Mouse (Mus musculus) c-Kit-negative CD71-positive TER-119-positive erythroid progenitor cells, embryonic 14.5 days (primary cell): ENCODE data around the gene Cited1.

Experiments
- DNase-seq: peaks from one replicate; pipeline ENCODE4 v3.0.0-alpha.2; 2013; ENCODE audit warnings: low read depth, low spot score

The Cited1 gene

DNA sequence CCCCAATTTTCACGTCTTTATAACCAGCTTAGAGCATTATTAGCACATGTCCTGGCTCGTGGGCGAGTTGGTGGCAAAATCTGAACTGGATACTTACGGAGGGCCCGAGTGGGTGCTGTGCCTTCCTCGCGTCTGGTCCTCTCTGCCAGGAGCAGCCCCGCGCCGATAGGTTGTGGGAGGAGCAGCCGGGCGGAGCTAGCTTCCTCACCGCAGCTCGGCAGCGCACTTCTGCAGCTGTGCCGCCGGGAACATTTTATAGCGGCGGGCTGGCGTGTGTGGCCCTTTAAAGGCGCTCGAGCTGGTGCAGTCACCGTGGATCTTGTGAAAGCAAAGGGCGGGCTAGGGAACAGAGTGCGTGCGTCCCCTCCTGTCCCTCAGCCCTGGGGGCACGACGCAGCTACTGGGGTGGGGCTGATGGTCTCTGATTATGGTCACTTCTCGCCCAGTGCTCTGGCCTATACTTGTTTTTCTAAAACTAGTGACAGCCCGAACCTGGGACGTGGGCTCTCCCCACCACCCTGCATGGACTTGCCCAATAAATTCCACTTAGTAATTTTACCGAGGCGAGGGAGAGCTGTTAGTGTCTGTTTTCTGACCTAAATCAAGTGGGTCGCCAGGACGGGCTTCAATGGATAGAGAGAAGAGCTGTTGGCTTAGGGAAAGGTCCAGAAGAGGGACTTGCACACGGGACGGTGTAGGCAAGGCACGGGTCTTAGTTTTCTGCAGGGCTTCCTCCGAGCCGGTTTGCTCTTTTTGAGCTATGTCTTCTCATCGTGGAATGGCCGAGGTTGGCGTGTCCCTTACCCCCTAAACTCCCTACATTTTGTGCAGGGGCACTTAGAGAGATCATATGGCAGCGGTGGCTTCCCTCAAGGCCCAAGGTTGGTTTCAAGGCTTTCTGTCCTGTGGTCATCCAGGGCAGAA, at the start of gene Cited1:
Cited1 (minus strand) TSS at position 245 of the 924 bp plus-strand sequence.
- no peak for DNase-seq

GRCm38 (mm10) chrX:102284889-102285288, 32.9 kb upstream of the Cited1 start:
- DNase-seq: no peak

GRCm38 (mm10) chrX:102262620-102263345, 10.8 kb upstream of the Cited1 start:
- DNase-seq: no peak

GRCm38 (mm10) chrX:102259772-102260171, 7.8 kb upstream of the Cited1 start:
- no peak for DNase-seq

- no peak for DNase-seq
These were observed 1.9 kb upstream of the Cited1 start for GRCm38 (mm10) chrX:102253892-102254291.

DNA sequence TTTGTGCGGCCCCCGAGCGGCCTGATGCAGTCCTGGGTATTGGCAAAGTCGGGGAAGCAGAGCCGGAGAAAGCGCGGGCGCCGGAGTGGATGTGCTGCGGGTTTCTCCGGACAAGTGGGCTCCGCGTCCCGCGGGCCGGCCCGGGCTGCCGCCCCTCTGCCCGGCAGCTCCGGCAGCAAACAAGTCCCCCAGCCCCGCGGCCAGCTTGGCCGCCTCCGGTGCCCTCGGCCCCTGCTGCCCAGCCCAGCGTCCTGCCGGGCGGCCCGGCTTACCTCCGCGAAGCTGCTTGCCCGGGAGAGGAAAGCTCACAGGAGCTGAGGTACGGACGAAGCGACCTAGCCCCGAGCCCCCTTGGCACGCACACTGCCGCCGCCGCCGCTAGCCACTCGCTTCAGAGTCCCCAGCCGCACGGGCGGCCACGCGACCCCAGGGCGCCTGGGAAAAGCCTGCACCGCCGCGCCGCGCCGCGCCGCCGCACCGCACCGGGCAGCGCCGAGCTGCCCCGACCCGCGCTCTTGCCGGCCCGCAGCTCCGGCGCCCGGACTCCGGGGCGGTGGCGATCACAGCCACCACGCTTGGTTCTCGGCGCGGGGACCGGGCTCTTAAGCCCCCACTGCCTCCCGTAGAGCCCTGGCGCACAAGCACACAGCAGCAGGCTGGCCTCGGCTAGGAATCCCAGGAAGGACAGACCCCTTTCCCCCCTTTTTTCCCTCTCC, 602 bp downstream of the Cited1 start:
- no peak for DNase-seq

DNA sequence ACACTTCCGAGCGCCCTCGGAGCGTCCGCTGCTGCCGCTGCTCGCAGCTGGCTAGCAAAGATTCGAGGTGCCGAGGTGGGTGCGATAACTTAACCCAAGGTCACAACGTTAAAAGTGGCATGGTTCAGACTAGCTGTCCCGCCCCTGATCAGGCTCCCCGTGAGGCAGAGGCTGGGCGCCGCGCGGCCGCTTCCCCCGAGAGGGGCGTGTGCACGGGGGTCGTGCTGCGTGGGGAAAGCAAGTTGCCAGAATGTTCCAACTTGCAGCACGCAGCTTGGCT, 1.1 kb downstream of the Cited1 start:
- DNase-seq: no peak

DNA sequence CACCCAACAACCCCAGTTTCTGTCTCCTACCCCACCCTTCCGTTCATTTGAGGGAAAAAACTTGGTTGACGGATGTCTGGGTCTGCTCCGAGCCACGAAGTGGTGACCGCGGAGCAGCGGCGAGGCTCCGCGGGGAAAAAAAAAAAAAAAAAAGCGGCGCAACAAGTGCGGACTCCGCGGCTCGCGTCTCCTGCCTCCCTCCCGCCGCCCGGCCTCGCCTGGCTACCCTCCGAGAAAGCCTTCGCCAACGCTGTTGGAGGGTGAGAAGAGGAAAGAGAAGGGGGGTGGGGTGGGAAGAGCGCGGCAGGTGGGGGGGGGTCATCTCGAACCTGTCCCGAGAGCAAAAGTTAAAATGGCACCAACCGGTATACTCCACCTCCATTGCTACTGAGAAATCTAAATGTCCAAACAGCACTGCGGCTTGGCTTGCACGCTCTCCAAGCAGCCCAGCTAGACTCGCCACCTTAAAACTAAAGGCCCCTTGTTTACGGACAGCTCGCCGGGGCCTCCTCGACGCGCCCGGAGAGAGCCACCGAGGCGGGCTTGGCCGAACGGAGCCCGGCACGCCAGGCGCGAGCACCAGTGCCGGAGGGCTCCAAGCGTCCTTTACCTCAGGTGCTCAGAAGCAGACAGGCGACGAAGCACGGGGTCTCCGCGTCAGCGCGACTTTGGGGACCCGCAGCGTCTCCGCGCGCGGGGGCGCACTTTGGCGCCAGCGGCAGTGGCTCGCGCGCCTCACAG, 1.7 kb downstream of the Cited1 start:
- DNase-seq: no peak

- no peak for DNase-seq
These were observed 7.6 kb downstream of the Cited1 start for GRCm38 (mm10) chrX:102244334-102244733.

DNA sequence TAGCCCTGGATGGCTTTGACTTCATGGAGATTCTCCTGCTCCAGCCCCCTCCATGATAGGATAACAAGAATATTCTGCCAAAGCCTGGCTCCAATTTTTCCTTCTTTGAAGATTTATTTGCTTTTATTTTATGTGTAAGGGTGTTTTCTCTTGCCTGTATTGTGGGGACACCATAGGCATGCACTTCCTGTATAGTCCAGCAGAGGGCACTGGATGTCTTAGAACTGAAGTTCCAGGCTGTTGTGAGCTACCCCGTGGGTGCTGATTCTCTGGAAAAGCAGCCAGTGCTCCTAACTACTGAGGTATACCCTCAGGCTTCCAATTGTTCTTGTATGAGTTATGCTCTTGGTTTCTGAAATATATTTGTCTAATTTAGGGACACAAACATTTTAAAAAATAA, 32.9 kb downstream of the Cited1 start:
- peak; percentile 8 for DNase-seq

DNA sequence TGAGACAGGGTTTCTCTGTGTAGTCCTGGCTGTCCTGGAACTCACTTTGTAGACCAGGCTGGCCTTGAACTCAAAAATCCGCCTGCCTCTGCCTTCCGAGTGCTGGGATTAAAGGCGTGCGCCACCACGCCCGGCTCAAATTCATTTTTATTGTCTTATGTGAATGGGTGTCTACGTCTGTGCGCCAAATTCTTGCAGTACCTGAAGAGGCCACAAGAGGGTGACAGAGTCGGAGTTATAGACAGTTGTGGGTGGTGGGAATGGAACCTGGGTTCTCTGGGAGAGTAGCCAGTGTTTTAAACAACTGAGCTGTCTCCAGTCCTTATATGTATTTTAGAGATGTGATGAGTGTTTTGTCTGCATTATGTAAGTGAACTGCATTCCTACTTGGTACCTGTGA, 36.6 kb downstream of the Cited1 start:
- DNase-seq: peak; percentile 9
